Mouse (Mus musculus) leukemia stem cell, adult 10-12 weeks (primary cell): Measurements from ENCODE around the gene Fzd10. TPM values are rescaled to one million over a fixed set of nuclear protein-coding genes. Genes with fewer than 3 reads are reported as not detected.

Experiments used
- polyA plus RNA-seq: library from polyadenylated mRNA; stranded (reverse); fragments of >175 nt; gene quantifications from 2 replicates; pipeline ENCODE4 v1.2.3, GENCODE M21; 2012; ENCODE audit warnings: low replicate concordance

Gene Fzd10
- polyA plus RNA-seq, result not detected in 2 replicates

GRCm38 (mm10) chr5:128600072-128601021, at the start of gene Fzd10:
Gene Fzd10, plus strand, starts transcription at chr5:128600844.

Other genes starting within 250 kb of the Fzd10 start
- not detected in 2 replicates for gene Tmem132d, start 167.8 kb upstream of the Fzd10 start, polyA plus RNA-seq
- gene Piwil1, start 101.7 kb downstream of the Fzd10 start, polyA plus RNA-seq, result not detected in 2 replicates